Mouse (Mus musculus) neutrophil, adult 83 days (primary cell): ENCODE data around the gene Aqp8. TPM values are rescaled to one million over a fixed set of nuclear protein-coding genes. Genes with fewer than 3 reads are reported as not detected.

Experiments
- total RNA-seq, 2 experiments: library from RNA; stranded (reverse); gene quantifications; one replicate each; pipeline ENCODE4 v1.2.4; 2023

The Aqp8 gene
- not detected for total RNA-seq

GRCm38 (mm10) chr7:123462070-123462501 is at the start of gene Aqp8:
Gene Aqp8, plus strand, starts transcription at chr7:123462291.

GRCm38 (mm10) chr7:123500239-123501219 is 38.4 kb downstream of the Aqp8 start, which contains the start of gene Zkscan2:
Gene Zkscan2, minus strand, starts transcription at chr7:123500449.

Other genes with a start within 250 kb of the Aqp8 start
- 1 to 10 TPM; 1.0 to 4.5 TPM for gene Slc5a11, start 247.5 kb upstream of the Aqp8 start, total RNA-seq
- gene Lcmt1, start 92.5 kb upstream of the Aqp8 start, total RNA-seq = 10 to 100 TPM; 19.3 to 19.7 TPM
- 100 to 1,000 TPM in 1 of 2 experiments, 10 to 100 TPM in 1; 94.4 to 100 TPM for gene Arhgap17, start 92.4 kb upstream of the Aqp8 start, total RNA-seq
- gene Zkscan2, start 38.2 kb downstream of the Aqp8 start, total RNA-seq = under 1 TPM in 1 of 2 experiments, not detected in 1; 0.13 TPM